Mouse (Mus musculus) stomach, embryonic 14.5 days (tissue): ENCODE data around the gene B4galnt3. TPM values are rescaled to one million over a fixed set of nuclear protein-coding genes. Genes with fewer than 3 reads are reported as not detected.
"Not testable (repeated sequence)": the region's sequence is repeated elsewhere in the genome, so short reads cannot be mapped to it uniquely, and the experiment has no call there.

Experiments used
- ATAC-seq: fragments of 200-750 bp; cut with Nextera tagmentation; 2 replicates; pipeline ENCODE4 v1.8.0; 2017; ENCODE audit warnings: low read depth, moderate TSS enrichment; ENCODE audit not compliant: insufficient number of reproducible peaks, insufficient read depth, low FRiP score
- H3K27ac ChIP-seq: fragments of 300-500 bp; sonication (generic); 2 replicates; pipeline ENCODE4 v1.5.1; 2014; ENCODE audit warnings: mild to moderate bottlenecking, low read length, moderate library complexity, mixed read lengths
- H3K27me3 ChIP-seq: fragments of 300-500 bp; sonication (generic); 2 replicates; pipeline ENCODE4 v1.6.1; 2014; ENCODE audit warnings: low read length, control low read depth, mixed read lengths; ENCODE audit not compliant: control insufficient read depth, insufficient read depth
- H3K36me3 ChIP-seq: fragments of 300-500 bp; sonication (generic); 2 replicates; pipeline ENCODE4 v1.6.1; 2014; ENCODE audit warnings: mild to moderate bottlenecking, control low read depth, low read length, moderate library complexity, mixed read lengths; ENCODE audit not compliant: control insufficient read depth, insufficient read depth
- H3K4me1 ChIP-seq: fragments of 300-500 bp; sonication (generic); 2 replicates; pipeline ENCODE4 v1.6.1; 2014; ENCODE audit warnings: low read length, control low read depth, mixed read lengths; ENCODE audit not compliant: control insufficient read depth, insufficient read depth
- H3K4me2 ChIP-seq: fragments of 300-500 bp; sonication (generic); replicated peaks from 2 replicates; pipeline ENCODE4 v1.6.1; 2014; ENCODE audit warnings: low read depth, low read length, control low read depth
- H3K4me3 ChIP-seq: fragments of 300-500 bp; sonication (generic); 2 replicates; pipeline ENCODE4 v1.5.1; 2014; ENCODE audit warnings: low read depth, low read length, control low read depth
- H3K9ac ChIP-seq: fragments of 300-500 bp; sonication (generic); replicated peaks from 2 replicates; pipeline ENCODE4 v1.6.1; 2014; ENCODE audit warnings: low read depth, mild to moderate bottlenecking, control low read depth, low read length, moderate library complexity, mixed read lengths
- H3K9me3 ChIP-seq: fragments of 300-500 bp; sonication (generic); 2 replicates; pipeline ENCODE4 v1.6.1; 2016; ENCODE audit warnings: low read depth, low read length, control low read depth; ENCODE audit not compliant: control insufficient read depth
- WGBS: fragments of 180-500 bp; shearing (Covaris S2); extraction: QIAGEN DNeasy Blood & Tissue Kit; methylation state at CpG from one replicate; pipeline ENCODE4 v1.1.7; 2014; 5-methylcytosine and 5-hydroxymethylcytosine counted together
- polyA plus RNA-seq: library from polyadenylated mRNA; unstranded; fragments of >200 nt; fragmentation: Nextera tagmentation; extraction: Ambion mirVana; gene quantifications from 2 replicates; pipeline ENCODE4 v1.2.1, GENCODE M21; 2014

B4galnt3 gene
- polyA plus RNA-seq, 1 experiment from 2014 or later: 0.09 TPM

- no peak for ATAC-seq
- H3K4me3 ChIP-seq: no peak overlapping the region
- no peaks in the 10 kb centered on the region for H3K9me3 ChIP-seq
- peaks cover 3% of the 10 kb centered on the region for H3K4me1 ChIP-seq
- H3K36me3 ChIP-seq: no peaks in the 10 kb centered on the region
- no peak overlapping the region for H3K4me2 ChIP-seq
- no peaks in the 10 kb centered on the region for H3K27me3 ChIP-seq
- H3K9ac ChIP-seq: no peak overlapping the region
- H3K27ac ChIP-seq: no peak overlapping the region
- 39% methylated on average over 3 of the region's 3 CpGs for WGBS
These were observed 15.4 kb upstream of the B4galnt3 start for GRCm38 (mm10) chr6:120309787-120310186.

GRCm38 (mm10) chr6:120309338-120309737, 15.0 kb upstream of the B4galnt3 start:
- H3K9me3 ChIP-seq: no peaks in the 10 kb centered on the region
- H3K27ac ChIP-seq: no peak overlapping the region
- no peak overlapping the region for H3K9ac ChIP-seq
- no peaks in the 10 kb centered on the region for H3K36me3 ChIP-seq
- WGBS: 61% methylated on average over 9 of the region's 9 CpGs
- no peak overlapping the region for H3K4me2 ChIP-seq
- H3K27me3 ChIP-seq: no peaks in the 10 kb centered on the region
- H3K4me3 ChIP-seq: no peak overlapping the region
- peaks cover 3% of the 10 kb centered on the region for H3K4me1 ChIP-seq
- no peak; the same call in 1 of the 2 replicates for ATAC-seq

GRCm38 (mm10) chr6:120306859-120307594, 12.7 kb upstream of the B4galnt3 start:
- H3K27ac ChIP-seq: no peak overlapping the region
- H3K9ac ChIP-seq: no peak overlapping the region
- no peaks in the 10 kb centered on the region for H3K9me3 ChIP-seq
- no peak for ATAC-seq
- WGBS: 89% methylated on average over 3 of the region's 3 CpGs
- H3K27me3 ChIP-seq: no peaks in the 10 kb centered on the region
- H3K4me2 ChIP-seq: no peak overlapping the region
- no peaks in the 10 kb centered on the region for H3K36me3 ChIP-seq
- no peak overlapping the region for H3K4me3 ChIP-seq
- peaks cover 3% of the 10 kb centered on the region for H3K4me1 ChIP-seq

GRCm38 (mm10) chr6:120302755-120303316, 8.5 kb upstream of the B4galnt3 start:
- H3K36me3 ChIP-seq: no peaks in the 10 kb centered on the region
- no peak overlapping the region for H3K27ac ChIP-seq
- whole genome bisulfite sequencing: 20% methylated on average over 16 of the region's 16 CpGs
- H3K9ac ChIP-seq: no peak overlapping the region
- no peaks in the 10 kb centered on the region for H3K9me3 ChIP-seq
- no peaks in the 10 kb centered on the region for H3K4me1 ChIP-seq
- H3K4me2 ChIP-seq: peak overlapping the region; percentile 27
- no peak overlapping the region for H3K4me3 ChIP-seq
- no peak for ATAC-seq
- H3K27me3 ChIP-seq: no peaks in the 10 kb centered on the region

GRCm38 (mm10) chr6:120301137-120301536, 6.8 kb upstream of the B4galnt3 start:
- Histone ChIP-seq H3K9ac (no peak overlapping the region), H3K9me3 (no peaks in the 10 kb centered on the region), H3K27me3 (no peaks in the 10 kb centered on the region), H3K4me2 (no peak overlapping the region), H3K27ac (no peak overlapping the region), H3K4me1 (no peaks in the 10 kb centered on the region), H3K4me3 (no peak overlapping the region), H3K36me3 (no peaks in the 10 kb centered on the region)
- peak; percentile 63; the same call in 1 of the 2 replicates for ATAC-seq
- WGBS: 21% methylated on average over 6 of the region's 6 CpGs

- H3K36me3 ChIP-seq, H3K9me3 ChIP-seq, H3K4me3 ChIP-seq, H3K27ac ChIP-seq, H3K4me1 ChIP-seq, H3K27me3 ChIP-seq, H3K4me2 ChIP-seq, ATAC-seq, H3K9ac ChIP-seq: not testable (repeated sequence)
- 94% methylated on average over 2 of the region's 2 CpGs for WGBS
These were observed 2.2 kb upstream of the B4galnt3 start for GRCm38 (mm10) chr6:120296589-120296988.

GRCm38 (mm10) chr6:120294785-120295133, 400 bp upstream of the B4galnt3 start:
- Histone ChIP-seq H3K4me1 (no peaks in the 10 kb centered on the region), H3K4me3 (peak overlapping the region; percentile 69), H3K36me3 (no peaks in the 10 kb centered on the region), H3K27ac (no peak overlapping the region), H3K27me3 (no peaks in the 10 kb centered on the region), H3K9ac (peak overlapping the region; percentile 15; the same call in 1 of the 2 replicates), H3K9me3 (no peaks in the 10 kb centered on the region), H3K4me2 (peak overlapping the region; percentile 99)
- 1% methylated on average over 16 of the region's 16 CpGs for WGBS
- ATAC-seq: peak; percentile 92

GRCm38 (mm10) chr6:120291396-120292009, 2.9 kb downstream of the B4galnt3 start:
- WGBS: 91% methylated on average over 7 of the region's 7 CpGs
- Histone ChIP-seq H3K4me3 (no peak overlapping the region), H3K4me1 (no peaks in the 10 kb centered on the region), H3K27me3 (no peaks in the 10 kb centered on the region), H3K36me3 (no peaks in the 10 kb centered on the region), H3K27ac (no peak overlapping the region), H3K4me2 (no peak overlapping the region), H3K9ac (no peak overlapping the region), H3K9me3 (no peaks in the 10 kb centered on the region)
- ATAC-seq: no peak
